Mouse (Mus musculus) G1E-ER4 (cell line): ENCODE measurements around the gene Fam217a. TPM values are rescaled to one million over a fixed set of nuclear protein-coding genes. Genes with fewer than 3 reads are reported as not detected.

Experiments used
- GATA1 ChIP-seq: IDR thresholded peaks from one replicate; pipeline ENCODE4 v1.8.0; 2012; ENCODE audit warnings: low read length, inconsistent platforms
- polyA plus RNA-seq: library from polyadenylated mRNA; stranded (reverse); fragments of >175 nt; gene quantifications from 2 replicates; pipeline ENCODE4 v1.2.3, GENCODE M21; 2012

Fam217a gene
- polyA plus RNA-seq, 1 experiment: not detected

DNA sequence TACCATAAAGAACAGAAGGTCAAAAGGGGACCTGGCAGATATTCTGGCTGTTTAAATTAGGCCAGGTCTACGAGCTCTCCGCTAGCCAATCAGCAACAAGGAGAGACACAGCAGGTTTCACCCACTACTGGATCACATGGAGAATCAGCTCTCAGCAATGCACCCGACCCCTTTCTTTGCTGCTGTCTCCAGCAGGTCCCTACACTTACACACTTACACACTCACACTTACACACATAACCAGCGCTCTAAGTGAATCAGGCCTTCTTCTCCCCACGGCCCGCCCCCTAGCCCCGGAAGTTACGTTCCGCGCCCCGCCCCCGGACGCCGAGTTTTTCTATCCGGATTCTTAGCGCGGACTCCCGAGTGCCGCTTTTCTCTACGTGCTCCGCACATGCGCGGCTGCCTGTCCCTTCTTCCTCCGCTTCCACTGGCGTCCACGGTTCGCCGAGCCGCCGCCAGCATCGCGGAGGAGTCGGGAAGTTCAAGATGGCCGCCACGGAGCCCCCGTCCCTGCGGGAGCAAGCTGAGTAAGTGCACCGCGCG is 48.9 kb downstream of the Fam217a start, which contains the start of gene Prpf4b:
Prpf4b (plus strand) TSS at position 137 of the 545 bp plus-strand sequence.
- no peak for TF ChIP-seq GATA1

DNA sequence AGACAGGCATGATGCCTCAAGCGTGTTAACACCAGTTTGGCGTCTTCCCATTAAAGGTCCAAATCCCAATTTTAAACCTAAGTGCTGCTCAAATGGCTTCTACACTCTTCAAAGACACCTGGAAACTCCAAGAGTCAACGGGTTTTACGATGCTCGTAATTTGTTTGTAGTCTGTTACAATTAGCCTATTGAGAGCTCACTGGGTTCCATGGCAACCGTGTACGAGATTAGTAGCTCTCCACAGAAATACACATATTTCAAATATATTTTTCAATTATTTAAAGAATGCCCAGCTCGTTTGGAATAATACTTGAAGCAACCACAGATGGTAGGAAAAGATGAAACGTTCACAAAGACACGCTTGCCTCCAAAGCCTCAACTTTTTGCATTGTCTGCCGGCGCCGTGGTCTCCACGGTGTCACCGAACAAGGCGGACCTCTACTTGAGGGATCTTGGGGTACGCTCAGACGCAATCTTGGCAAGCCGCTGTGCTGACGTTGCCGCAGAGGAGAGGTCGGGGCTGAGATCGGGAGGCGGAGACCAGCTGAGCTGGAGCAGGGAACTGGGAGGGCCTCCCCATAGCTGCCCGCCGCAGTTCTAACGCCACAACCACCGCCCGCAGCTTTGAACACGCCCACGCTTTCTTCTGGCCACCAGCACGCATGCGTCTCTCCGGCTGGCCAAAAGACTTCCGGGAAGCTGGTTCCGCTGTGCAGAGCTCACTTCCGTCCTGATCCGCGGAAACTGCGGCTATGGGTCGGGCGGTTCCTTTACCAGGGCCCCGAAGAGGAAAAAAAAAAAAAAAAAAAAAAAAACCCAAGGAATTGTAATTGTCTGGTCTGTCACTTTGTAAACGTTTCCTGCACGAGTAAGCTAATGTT is 50.1 kb downstream of the Fam217a start:
- TF ChIP-seq GATA1: no peak

DNA sequence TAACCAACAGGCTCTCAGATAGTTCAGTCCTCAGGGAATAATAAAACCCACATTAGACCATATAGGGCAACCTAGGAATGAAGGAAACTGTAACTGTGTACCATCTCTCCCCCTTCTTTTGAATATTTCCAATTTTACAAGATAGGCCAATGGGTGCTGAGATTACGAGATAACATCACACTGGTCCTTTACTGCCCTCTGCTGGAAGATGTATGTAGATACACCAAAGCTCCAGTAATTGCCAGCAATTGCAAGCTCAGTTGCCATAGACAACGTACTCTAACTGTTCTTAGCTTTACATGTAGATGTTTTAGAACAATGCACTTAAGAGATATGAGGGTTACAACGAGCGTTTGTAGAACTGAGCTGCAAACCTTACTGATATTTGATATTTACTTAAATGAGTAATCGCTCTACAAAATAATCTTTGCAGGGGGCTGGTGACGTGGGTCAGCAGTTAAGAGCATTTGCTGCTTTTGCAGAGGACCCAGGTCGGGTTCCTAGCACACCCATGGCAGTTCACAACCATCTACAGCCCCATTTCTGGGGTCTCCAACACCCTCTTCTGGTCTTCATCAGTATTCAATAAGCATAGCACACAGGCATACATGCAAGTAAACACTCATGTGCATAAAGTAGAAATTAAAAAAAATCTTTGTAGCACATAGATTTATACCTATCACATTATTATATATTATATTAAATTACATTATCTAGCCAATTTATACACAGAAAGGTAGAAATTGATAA is 59.5 kb downstream of the Fam217a start:
- TF ChIP-seq GATA1: peak; percentile 38

Other genes starting within 250 kb of the Fam217a start
- gene Fam50b, start 189.5 kb downstream of the Fam217a start, polyA plus RNA-seq: 0.12 and 0.18 TPM in 2 replicates
- 22.7 and 37.2 TPM in 2 replicates for gene Prpf4b, start 49.0 kb downstream of the Fam217a start, polyA plus RNA-seq
- not detected in 2 replicates for gene 4933417A18Rik, start 99 bp upstream of the Fam217a start, polyA plus RNA-seq
- gene Eci3, start 39.5 kb upstream of the Fam217a start, polyA plus RNA-seq: not detected in 2 replicates
- gene Eci2, start 102.8 kb upstream of the Fam217a start, polyA plus RNA-seq: 5.6 and 6.2 TPM in 2 replicates